In genomic region chr12:104593526-104594155, GRCm38 (mm10) we compare ENCODE assay signal across 9 mouse cellular contexts.
DNase-seq lines count a peak whose midpoint lies in the region; ATAC-seq and TF ChIP-seq lines count a peak whose summit lies in the region.
"Had no signal": no experiment of that assay in that cellular context is flagged by ENCODE, and none has a peak within 500 bp of the region (broad histone marks: within the 10 kb centered on the region; RNA-seq: fewer than 3 reads in every experiment).

No protein-coding gene starts in this region.

- peaks cover 51% of the 10 kb centered on the region for H3K27me3 ChIP-seq in forebrain, embryonic 13.5 days
- H3K27me3 ChIP-seq in heart, postnatal 0 days (ENCODE audit: control insufficient read depth, insufficient read depth, low read length) = peaks cover 20% of the 10 kb centered on the region; the same call in 1 of the 2 replicates
- H3K27me3 ChIP-seq in midbrain, embryonic 11.5 days (ENCODE audit: control insufficient read depth, insufficient read depth, low read length) = no peaks in the 10 kb centered on the region
- H3K27me3 ChIP-seq in liver, embryonic 11.5 days (replicated peaks; ENCODE audit: control insufficient read depth, insufficient read depth, low read length) = no peaks in the 10 kb centered on the region

- 20% methylated on average over 19 of the region's 19 CpGs for WGBS in forebrain, embryonic 13.5 days
- WGBS in heart, postnatal 0 days = 30% methylated on average over 19 of the region's 19 CpGs
- WGBS in midbrain, embryonic 11.5 days = 34% methylated on average over 19 of the region's 19 CpGs
- 56% methylated on average over 19 of the region's 19 CpGs for WGBS in liver, embryonic 11.5 days

- TF ChIP-seq CTCF in heart, postnatal 0 days (IDR thresholded peaks at IDR 0.05; ENCODE audit: low read depth) = no peak

- peak; percentile 94 for DNase-seq in heart, adult 11 months
- no peak for DNase-seq in heart, adult 8-10 months (ENCODE audit: low spot score)
- no peak for DNase-seq in heart, postnatal 0 days (ENCODE audit: low spot score)
- DNase-seq in kidney, postnatal 25 days = peak; percentile 30 to 51
- no peak for DNase-seq in midbrain, embryonic 11.5 days (ENCODE audit: low spot score, missing footprints)
- DNase-seq in skeletal muscle tissue, adult 2 months (ENCODE audit: low read depth, low spot score) = peak; percentile 44
- DNase-seq in liver, embryonic 11.5 days (ENCODE audit: low spot score) = no peak
- DNase-seq: lung, embryonic 14.5 days had no signal

- H3K9me3 ChIP-seq in forebrain, embryonic 13.5 days (replicated peaks) = no peaks in the 10 kb centered on the region
- no peaks in the 10 kb centered on the region for H3K9me3 ChIP-seq in heart, postnatal 0 days (replicated peaks; ENCODE audit: control insufficient read depth, low read length)
- no peaks in the 10 kb centered on the region for H3K9me3 ChIP-seq in midbrain, embryonic 11.5 days (ENCODE audit: control insufficient read depth, low read length)
- H3K9me3 ChIP-seq in liver, embryonic 11.5 days (ENCODE audit: control insufficient read depth, low read length) = no peaks in the 10 kb centered on the region

- H3K27ac ChIP-seq in forebrain, embryonic 13.5 days = peak overlapping the region; percentile 37; the same call in 1 of the 2 replicates
- H3K27ac ChIP-seq in heart, postnatal 0 days (ENCODE audit: low read depth) = no peak overlapping the region
- H3K27ac ChIP-seq in midbrain, embryonic 11.5 days (ENCODE audit: low read depth, low read length) = no peak overlapping the region
- H3K27ac ChIP-seq in liver, embryonic 11.5 days (ENCODE audit: low read depth, low read length) = no peak overlapping the region

- peak overlapping the region; percentile 37; the same call in 1 of the 2 replicates for H3K9ac ChIP-seq in forebrain, embryonic 13.5 days
- no peak overlapping the region for H3K9ac ChIP-seq in heart, postnatal 0 days (replicated peaks; ENCODE audit: low read depth, low read length)
- H3K9ac ChIP-seq in midbrain, embryonic 11.5 days (ENCODE audit: low read length) = no peak overlapping the region
- no peak overlapping the region for H3K9ac ChIP-seq in liver, embryonic 11.5 days (ENCODE audit: low read depth, low read length)
- H3K9ac ChIP-seq: lung, embryonic 14.5 days had no signal

- TF ChIP-seq EP300 in heart, postnatal 0 days (IDR thresholded peaks at IDR 0.05; ENCODE audit: low read depth) = no peak

- peak overlapping the region; percentile 3; the same call in 1 of the 2 replicates for H3K4me3 ChIP-seq in forebrain, embryonic 13.5 days
- no peak overlapping the region for H3K4me3 ChIP-seq in heart, postnatal 0 days (ENCODE audit: low read depth, low read length)
- H3K4me3 ChIP-seq in midbrain, embryonic 11.5 days (ENCODE audit: low read depth, low read length) = no peak overlapping the region
- no peak overlapping the region for H3K4me3 ChIP-seq in liver, embryonic 11.5 days (ENCODE audit: low read depth, low read length)

- H3K36me3 ChIP-seq in forebrain, embryonic 13.5 days (ENCODE audit: poor library complexity, severe bottlenecking) = no peaks in the 10 kb centered on the region
- no peaks in the 10 kb centered on the region for H3K36me3 ChIP-seq in heart, postnatal 0 days (replicated peaks; ENCODE audit: control insufficient read depth, insufficient read depth, low read length)
- H3K36me3 ChIP-seq in midbrain, embryonic 11.5 days (ENCODE audit: control insufficient read depth, insufficient read depth, low read length) = no peaks in the 10 kb centered on the region
- no peaks in the 10 kb centered on the region for H3K36me3 ChIP-seq in liver, embryonic 11.5 days (ENCODE audit: control insufficient read depth, insufficient read depth, low read length)

- peak overlapping the region; percentile 45 for H3K4me2 ChIP-seq in forebrain, embryonic 13.5 days
- peak overlapping the region; percentile 18; the same call in 1 of the 2 replicates for H3K4me2 ChIP-seq in heart, postnatal 0 days (ENCODE audit: low read depth, low read length)
- H3K4me2 ChIP-seq in midbrain, embryonic 11.5 days = no peak overlapping the region
- H3K4me2 ChIP-seq in liver, embryonic 11.5 days = no peak overlapping the region
- H3K4me2 ChIP-seq: lung, embryonic 14.5 days had no signal

- H3K4me1 ChIP-seq in forebrain, embryonic 13.5 days = peaks cover 21% of the 10 kb centered on the region
- no peaks in the 10 kb centered on the region for H3K4me1 ChIP-seq in heart, postnatal 0 days (ENCODE audit: control insufficient read depth, insufficient read depth)
- H3K4me1 ChIP-seq in midbrain, embryonic 11.5 days (ENCODE audit: control insufficient read depth, insufficient read depth, low read length) = no peaks in the 10 kb centered on the region; the same call in none of the 2 replicates
- H3K4me1 ChIP-seq in liver, embryonic 11.5 days (replicated peaks; ENCODE audit: control insufficient read depth, insufficient read depth, low read length) = no peaks in the 10 kb centered on the region

- peak; percentile 81 for ATAC-seq in forebrain, embryonic 13.5 days
- no peak for ATAC-seq in heart, postnatal 0 days (ENCODE audit: insufficient read depth, low read depth)
- ATAC-seq in midbrain, embryonic 11.5 days (ENCODE audit: low FRiP score) = peak; percentile 88
- no peak for ATAC-seq in liver, embryonic 11.5 days (replicated peaks; ENCODE audit: low FRiP score)

Comparison
In these comparisons a context has a peak if more than half of its experiments do, and no peak if none do; other contexts are left out.
1. DNase-seq: peak in heart, adult 11 months (single experiment), kidney, postnatal 25 days (2 of 2) and skeletal muscle tissue, adult 2 months (single experiment); none in heart, adult 8-10 months (single experiment), heart, postnatal 0 days (single experiment), midbrain, embryonic 11.5 days (single experiment) and liver, embryonic 11.5 days (single experiment).
2. ATAC-seq: peak in forebrain, embryonic 13.5 days (single experiment) and midbrain, embryonic 11.5 days (single experiment); none in heart, postnatal 0 days (single experiment) and liver, embryonic 11.5 days (single experiment).
3. H3K4me2 ChIP-seq: peak in forebrain, embryonic 13.5 days (single experiment) and heart, postnatal 0 days (single experiment); none in midbrain, embryonic 11.5 days (single experiment) and liver, embryonic 11.5 days (single experiment).